Mouse (Mus musculus) C2C12 (cell line): ENCODE results near the gene Chpf.

ENCODE experiments used
- CTCF ChIP-seq: IDR thresholded peaks from one replicate; pipeline ENCODE4 v1.5.1; 2011; ENCODE audit not compliant: control insufficient read depth, insufficient read depth, insufficient read length
- MAX ChIP-seq: IDR thresholded peaks from one replicate; pipeline ENCODE4 v1.6.1; 2011; ENCODE audit warnings: mild to moderate bottlenecking, control low read depth

GRCm38 (mm10) chr1:75455433-75455832, 23.7 kb downstream of the Chpf start:
- TF ChIP-seq CTCF: no peak
- peak; percentile 55 for TF ChIP-seq MAX
